Mouse (Mus musculus) small intestine, adult 2 months (tissue): ENCODE measurements at regions not wholly inside any gene's neighbourhood (a gene's known extent, or its start where the extent isn't known, plus 50 kb on each side); places are given as distances from the start of the nearest gene placed in this dataset.

Experiments used
- H3K27ac ChIP-seq: fragments of 200-500 bp; 2 replicates; pipeline ENCODE4 v1.5.1; 2012; ENCODE audit warnings: low read depth, low read length, control low read depth, inconsistent platforms; ENCODE audit not compliant: insufficient read depth
- H3K27me3 ChIP-seq: fragments of 200-500 bp; 2 replicates; pipeline ENCODE4 v1.6.1; 2012; ENCODE audit warnings: mild to moderate bottlenecking, moderate library complexity, low read length, inconsistent platforms; ENCODE audit not compliant: control insufficient read depth, insufficient read depth
- H3K36me3 ChIP-seq: fragments of 200-500 bp; 2 replicates; pipeline ENCODE4 v1.6.1; 2012; ENCODE audit warnings: mild to moderate bottlenecking, low read length, control low read depth, inconsistent platforms; ENCODE audit not compliant: control insufficient read depth, insufficient read depth
- H3K4me1 ChIP-seq: fragments of 200-500 bp; 2 replicates; pipeline ENCODE4 v1.6.1; 2012; ENCODE audit warnings: low read length, inconsistent platforms, mixed read lengths; ENCODE audit not compliant: control insufficient read depth, insufficient read depth, insufficient read length
- H3K4me3 ChIP-seq: fragments of 200-500 bp; 2 replicates; pipeline ENCODE4 v1.5.1; 2012; ENCODE audit warnings: low read depth, mild to moderate bottlenecking, control low read depth, inconsistent platforms, low read length, moderate library complexity
- CTCF ChIP-seq: fragments of 200-500 bp; IDR thresholded peaks from 2 replicates; pipeline ENCODE4 v1.5.1; 2012; ENCODE audit warnings: low read depth, mild to moderate bottlenecking, control low read depth, inconsistent platforms, low read length, moderate library complexity, mixed read lengths; ENCODE audit not compliant: insufficient replicate concordance, insufficient read length; ENCODE audit errors: extremely low read depth
- POLR2A ChIP-seq: fragments of 200-500 bp; IDR thresholded peaks from 2 replicates; pipeline ENCODE4 v1.6.1; 2012; ENCODE audit warnings: low read depth, mild to moderate bottlenecking, control low read depth, inconsistent platforms, low read length, moderate library complexity
- WGBS: fragments of 180-500 bp; shearing (Covaris S2); methylation state at CpG from one replicate; pipeline ENCODE4 v1.1.7; 2018; 5-methylcytosine and 5-hydroxymethylcytosine counted together

DNA sequence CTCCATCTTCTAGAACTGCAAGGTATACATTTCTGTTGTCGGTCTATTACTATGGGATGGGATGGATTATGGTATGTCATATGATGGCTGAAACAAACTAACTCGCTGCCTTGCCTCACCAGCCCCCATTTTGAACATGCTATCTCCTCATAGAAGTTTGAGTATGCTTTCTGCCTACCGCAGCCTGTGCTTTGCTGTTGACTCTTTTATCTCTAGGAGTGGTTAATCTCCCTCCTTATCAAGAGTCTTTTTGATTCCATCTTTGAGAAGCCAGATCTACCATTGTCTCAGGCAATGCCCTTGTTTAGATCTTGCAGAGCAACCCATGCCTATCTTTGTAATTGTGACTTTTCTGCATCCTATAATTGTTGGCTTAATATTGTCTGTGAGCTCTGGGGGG lies 367.0 kb downstream of the Cog6 start:
- 85% methylated on average over 3 of the region's 3 CpGs for WGBS
- TF ChIP-seq CTCF (no peak), POLR2A (no peak)

DNA sequence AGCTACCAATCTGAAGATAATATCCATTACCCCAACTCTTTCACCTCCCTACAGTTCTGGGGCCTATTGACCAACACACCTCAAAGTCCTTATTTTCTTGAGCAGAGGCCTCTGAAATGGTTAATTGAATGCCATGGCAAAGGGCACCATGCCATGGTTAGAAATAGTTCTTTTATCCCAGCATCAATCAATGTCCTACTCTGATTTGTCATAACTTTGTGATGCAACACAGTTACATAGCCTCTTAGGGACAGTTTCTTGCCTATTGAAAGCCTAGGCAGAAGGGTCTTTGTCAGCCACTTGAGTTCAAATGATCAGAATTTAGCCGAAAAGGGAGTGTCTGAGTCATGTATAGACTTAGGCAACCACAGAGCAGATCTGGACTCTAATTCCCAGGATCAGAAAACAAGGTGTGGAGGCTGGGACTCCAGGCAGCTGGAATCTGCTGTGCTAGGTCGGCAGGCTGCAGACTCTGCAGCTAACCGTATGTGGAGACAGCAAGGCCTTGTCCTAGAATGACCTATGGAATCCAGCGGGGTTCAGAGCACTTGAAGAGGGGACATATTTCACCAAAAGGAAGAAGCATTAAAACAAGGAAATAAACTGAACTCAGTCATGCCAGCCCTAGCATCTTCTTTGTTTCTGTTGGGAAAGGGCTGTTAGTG lies 368.1 kb downstream of the Cog6 start:
- peaks cover 4% of the 10 kb centered on the region for H3K4me1 ChIP-seq
- H3K27ac ChIP-seq = no peak overlapping the region
- no peak overlapping the region for H3K4me3 ChIP-seq
- no peak for TF ChIP-seq POLR2A
- no peak for TF ChIP-seq CTCF
- H3K36me3 ChIP-seq = no peaks in the 10 kb centered on the region
- no peaks in the 10 kb centered on the region for H3K27me3 ChIP-seq
- 59% methylated on average over 4 of the region's 4 CpGs for WGBS

More for the DNA sequence above, 367.0 kb downstream of the Cog6 start:
- H3K27ac ChIP-seq = no peak overlapping the region
- H3K4me1 ChIP-seq = peaks cover 4% of the 10 kb centered on the region
- H3K4me3 ChIP-seq = no peak overlapping the region
- no peaks in the 10 kb centered on the region for H3K36me3 ChIP-seq
- no peaks in the 10 kb centered on the region for H3K27me3 ChIP-seq

DNA sequence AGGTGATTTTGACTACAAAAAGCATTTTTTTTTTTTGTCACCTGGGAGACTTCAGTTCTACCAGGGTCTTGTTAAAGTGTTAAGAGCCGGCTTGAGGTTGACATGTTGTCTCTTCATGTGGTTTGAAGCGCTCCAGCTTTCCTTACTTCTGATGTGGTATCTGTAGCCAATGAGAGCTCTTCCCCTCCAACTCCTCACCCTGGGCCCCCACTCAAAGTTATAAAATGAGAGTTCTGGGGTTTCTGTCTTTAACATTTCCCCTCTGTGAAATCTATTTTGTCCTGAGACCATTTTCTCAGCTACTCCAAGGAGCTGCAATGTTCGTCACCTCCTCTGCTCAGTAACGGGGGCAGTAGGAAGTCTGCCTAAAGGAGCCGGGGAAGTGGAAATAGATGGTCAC lies 369.1 kb downstream of the Cog6 start:
- Histone ChIP-seq H3K4me1 (peaks cover 4% of the 10 kb centered on the region), H3K27ac (no peak overlapping the region), H3K27me3 (no peaks in the 10 kb centered on the region), H3K36me3 (no peaks in the 10 kb centered on the region), H3K4me3 (no peak overlapping the region)
- TF ChIP-seq POLR2A = no peak
- no peak for TF ChIP-seq CTCF
- 92% methylated on average over 5 of the region's 5 CpGs for WGBS

DNA sequence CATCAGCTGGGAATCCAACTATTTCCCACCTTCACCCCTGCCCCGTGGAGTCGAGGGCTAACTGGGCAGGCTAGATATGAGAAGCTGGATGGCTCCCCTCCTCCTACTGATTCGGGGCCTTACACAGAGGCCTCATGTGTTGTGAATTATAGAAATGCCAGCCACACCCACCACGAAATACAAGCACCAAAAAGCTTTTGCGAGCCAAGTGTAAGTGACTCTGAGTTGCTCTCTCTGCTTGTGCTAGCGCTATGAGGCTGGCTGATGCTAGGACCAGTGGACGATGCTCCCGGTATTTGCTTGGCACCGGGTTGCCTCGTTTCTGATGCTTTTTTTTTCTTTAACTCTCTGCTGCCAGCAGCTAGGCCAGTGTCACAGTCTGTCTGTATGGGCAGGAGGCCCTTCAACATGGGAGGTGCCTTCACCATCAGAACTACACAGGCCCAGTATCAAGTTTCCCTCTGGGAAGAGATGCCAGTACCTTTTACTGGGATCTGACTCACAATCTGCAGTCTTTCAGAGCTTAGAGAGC lies 369.8 kb downstream of the Cog6 start:
- no peaks in the 10 kb centered on the region for H3K36me3 ChIP-seq
- no peak overlapping the region for H3K4me3 ChIP-seq
- H3K4me1 ChIP-seq = peaks cover 4% of the 10 kb centered on the region
- no peak for TF ChIP-seq POLR2A
- TF ChIP-seq CTCF = no peak
- H3K27me3 ChIP-seq = no peaks in the 10 kb centered on the region
- 80% methylated on average over 10 of the region's 10 CpGs for WGBS
- H3K27ac ChIP-seq = no peak overlapping the region

DNA sequence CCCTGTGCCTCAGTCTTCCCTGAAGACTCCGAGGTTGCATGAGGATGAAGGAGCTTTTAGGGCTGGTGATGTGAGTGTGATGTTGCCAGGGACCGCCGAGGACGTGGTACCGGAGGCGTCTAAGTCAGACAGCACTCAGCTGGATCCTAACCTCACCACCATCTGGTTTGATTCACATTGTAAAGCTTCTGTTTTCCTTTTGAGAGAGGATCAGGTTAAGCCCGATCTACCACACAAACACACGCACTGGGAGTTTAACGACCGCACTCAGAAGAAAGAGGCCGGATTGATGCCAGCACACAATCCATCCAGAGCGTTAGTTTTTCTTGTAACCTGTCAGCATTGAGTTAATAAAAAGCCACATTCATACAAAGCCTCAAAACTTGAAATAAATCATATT lies 371.9 kb downstream of the Cog6 start:
- WGBS = 87% methylated on average over 12 of the region's 12 CpGs
- Histone ChIP-seq H3K27ac (no peak overlapping the region), H3K27me3 (no peaks in the 10 kb centered on the region), H3K4me3 (no peak overlapping the region), H3K4me1 (no peaks in the 10 kb centered on the region; the same call in 1 of the 2 replicates), H3K36me3 (no peaks in the 10 kb centered on the region)
- TF ChIP-seq CTCF (no peak), POLR2A (no peak)

DNA sequence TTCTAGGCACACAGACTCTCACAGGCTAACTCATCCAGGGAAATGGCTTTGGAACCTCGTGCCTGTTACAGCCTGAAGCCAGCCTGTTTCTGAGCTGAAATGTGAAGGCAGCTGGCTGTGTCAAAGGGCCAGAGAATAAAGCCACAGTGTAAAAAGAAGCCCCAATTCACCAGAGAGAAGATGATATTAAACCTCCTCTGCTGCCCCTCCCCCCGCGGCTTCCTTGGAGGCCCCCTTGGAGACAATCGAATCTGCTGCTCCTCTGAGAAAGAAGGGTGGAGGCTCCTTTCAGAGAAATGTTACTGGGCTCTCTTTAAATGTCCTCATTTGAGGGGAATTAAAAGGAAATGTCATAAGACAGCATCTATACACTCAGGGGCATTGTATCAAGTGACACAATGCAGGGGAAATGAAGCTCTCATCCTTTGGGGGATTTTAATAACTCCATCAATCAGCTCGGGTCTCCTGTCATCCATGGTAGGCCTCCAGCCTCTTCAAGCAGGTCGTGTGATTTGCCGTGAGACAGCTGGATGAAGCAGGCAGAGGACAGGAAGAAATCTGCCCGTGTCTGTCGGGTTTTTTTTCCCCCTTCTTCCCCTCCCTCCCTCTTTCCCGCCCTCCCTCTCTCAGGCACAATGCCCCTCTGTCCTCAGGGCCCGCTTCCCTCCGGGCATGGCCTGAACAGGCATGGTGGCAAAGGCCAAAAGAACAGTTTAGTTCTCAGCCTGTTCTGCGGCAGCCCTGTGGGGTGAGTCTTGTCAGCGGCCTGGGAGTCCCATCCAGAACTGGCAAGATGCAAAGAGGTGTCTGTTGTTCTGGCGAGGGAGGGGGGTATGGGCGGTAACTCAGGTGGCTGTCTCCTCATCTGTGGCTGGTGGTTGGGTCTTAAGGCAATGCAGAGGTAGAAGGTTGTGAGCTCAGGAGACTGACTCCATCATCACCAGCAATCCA lies 372.6 kb downstream of the Cog6 start:
- Histone ChIP-seq H3K27me3 (no peaks in the 10 kb centered on the region), H3K36me3 (no peaks in the 10 kb centered on the region), H3K27ac (no peak overlapping the region), H3K4me3 (no peak overlapping the region), H3K4me1 (no peaks in the 10 kb centered on the region; the same call in 1 of the 2 replicates)
- WGBS = 48% methylated on average over 16 of the region's 16 CpGs
- no peak for TF ChIP-seq POLR2A
- no peak for TF ChIP-seq CTCF

DNA sequence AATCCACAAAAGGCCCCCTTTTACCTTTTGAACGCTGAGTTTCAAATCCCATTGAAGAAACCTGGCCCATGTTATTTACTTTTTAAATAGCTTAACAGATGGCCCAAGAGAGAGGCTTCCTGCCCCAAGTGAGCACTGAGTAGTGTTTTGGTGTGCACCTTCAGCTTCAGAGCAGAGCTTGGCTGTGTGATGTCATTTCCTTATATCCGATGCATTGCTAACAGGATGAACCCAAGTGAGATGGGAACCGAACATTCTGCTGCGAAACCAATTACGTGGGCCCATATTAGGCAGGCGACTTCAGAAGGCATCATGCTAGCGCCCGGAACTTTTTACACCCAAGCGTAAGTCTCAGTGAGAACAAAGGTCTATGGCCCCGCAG lies 373.2 kb downstream of the Cog6 start:
- TF ChIP-seq CTCF (no peak), POLR2A (no peak)
- Histone ChIP-seq H3K36me3 (no peaks in the 10 kb centered on the region), H3K27me3 (no peaks in the 10 kb centered on the region), H3K27ac (no peak overlapping the region), H3K4me1 (no peaks in the 10 kb centered on the region; the same call in 1 of the 2 replicates), H3K4me3 (no peak overlapping the region)
- WGBS = 86% methylated on average over 10 of the region's 10 CpGs
